Mouse (Mus musculus): ENCODE measurements around the gene Slc16a8.

Slc16a8 gene

DNA sequence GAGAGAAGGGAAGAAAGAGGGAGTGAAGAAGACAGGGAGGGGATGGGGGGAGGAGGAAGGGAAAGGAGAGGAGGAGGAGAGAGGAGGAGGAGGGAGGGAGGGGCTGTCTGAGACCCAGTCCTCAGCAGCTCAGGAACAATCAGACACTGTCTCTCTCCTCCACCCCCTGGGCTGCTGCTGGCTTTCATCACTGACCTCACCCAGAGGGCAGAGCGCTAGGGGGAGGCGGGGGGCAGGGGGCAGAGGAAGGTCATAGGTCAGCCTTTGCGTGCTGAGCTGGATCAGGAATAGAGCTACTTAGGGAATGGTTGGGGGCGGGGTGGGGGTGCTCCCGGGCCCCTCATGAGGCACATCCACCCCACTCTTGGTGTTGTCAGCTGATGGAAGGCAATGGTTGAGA lies 30.9 kb downstream of the Slc16a8 start:
- CTCF ChIA-PET = no interaction called here

DNA sequence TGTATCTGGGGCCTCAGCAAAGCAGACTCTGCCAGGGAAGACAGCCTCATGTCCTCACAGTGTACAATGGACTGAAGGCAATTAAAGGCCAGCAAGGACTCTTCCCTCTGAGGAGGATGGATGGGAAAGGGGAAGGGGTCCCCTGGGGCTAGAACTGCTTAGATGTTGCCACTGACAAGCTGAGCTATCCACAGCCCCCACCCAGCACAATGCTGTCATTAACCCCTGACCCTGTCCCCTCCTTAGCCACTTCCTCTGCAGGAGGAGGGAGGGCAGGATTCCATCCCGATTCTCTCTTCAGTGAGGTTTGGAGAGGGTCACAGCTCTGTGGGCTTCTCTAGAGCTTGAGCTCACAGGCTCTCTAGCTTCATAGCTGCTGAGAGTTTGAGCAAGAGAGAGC lies 35.0 kb downstream of the Slc16a8 start:
- CTCF ChIA-PET = no interaction called here

DNA sequence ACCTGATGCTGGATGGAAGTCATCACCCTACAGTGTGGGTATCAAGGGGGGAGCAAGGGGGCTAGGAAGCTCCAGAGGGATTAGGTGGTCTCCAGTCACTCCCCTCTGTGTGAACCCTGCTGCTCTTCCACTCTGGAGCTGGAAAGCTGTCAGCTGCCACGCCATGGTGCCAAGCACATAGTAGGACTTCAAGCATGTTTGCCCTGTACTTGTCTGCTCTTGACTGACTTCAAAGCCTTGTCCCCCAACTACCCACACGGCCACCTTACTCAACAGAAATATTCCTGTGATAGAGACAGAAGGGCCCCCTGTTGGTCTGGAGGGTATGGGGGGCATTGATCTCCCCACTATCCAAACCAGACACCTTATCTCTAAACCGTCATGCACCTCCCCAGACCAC lies 38.4 kb downstream of the Slc16a8 start:
- CTCF ChIA-PET = no interaction called here

DNA sequence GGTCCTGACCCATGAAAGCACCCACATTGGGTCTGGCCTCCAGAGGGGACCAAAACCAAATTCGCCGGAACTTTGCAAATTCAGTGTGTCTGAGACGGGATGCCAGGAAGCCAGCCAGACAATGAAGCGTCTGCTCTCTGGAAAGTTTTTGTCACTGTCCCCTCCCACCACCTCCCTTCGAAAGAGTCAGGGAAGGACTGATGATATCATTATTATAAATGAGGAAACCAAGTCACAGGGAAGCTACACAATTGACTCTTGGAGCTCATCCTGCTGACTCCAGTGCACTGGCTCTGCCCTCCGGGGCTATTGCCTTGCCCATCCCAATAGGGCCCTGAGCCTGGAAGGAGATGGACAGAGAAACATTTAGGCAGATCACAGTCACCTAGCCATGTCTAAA lies 41.0 kb downstream of the Slc16a8 start:
- CTCF ChIA-PET = no interaction called here

DNA sequence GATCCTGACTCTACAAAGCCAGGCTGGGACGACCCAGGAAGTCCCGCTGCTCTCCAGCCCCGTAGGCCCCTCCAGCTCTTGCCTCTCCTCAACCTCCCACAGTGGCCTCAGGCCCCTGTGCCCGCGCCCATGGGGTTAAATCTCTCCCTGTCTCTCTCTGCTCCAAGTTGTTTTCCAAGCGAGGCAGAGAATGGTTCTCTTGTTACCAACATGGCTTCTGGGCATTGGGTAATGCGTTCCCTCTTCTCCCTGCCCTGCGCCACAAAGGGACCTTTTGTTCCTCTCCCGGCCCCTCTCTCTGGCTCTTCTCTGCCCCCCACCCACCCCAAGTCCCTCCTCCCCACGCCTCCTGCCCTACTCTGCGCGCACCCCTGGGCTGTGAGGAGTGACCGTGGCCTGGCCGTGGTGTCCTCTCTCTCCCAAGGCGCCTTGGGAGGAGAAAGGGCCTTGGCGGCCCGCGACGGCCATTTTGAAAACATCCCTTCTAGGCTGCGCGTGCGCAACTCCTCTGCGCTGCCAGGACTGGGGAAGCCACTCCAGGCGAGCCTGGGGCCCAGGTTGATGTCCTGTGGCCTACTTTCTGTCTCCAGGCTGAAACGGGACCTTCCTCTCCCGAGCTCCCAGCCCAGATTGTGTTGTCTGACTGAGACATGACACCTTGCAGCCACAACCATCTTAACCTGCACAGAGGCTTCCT lies 41.7 kb downstream of the Slc16a8 start:
- CTCF ChIA-PET = no interaction called here

DNA sequence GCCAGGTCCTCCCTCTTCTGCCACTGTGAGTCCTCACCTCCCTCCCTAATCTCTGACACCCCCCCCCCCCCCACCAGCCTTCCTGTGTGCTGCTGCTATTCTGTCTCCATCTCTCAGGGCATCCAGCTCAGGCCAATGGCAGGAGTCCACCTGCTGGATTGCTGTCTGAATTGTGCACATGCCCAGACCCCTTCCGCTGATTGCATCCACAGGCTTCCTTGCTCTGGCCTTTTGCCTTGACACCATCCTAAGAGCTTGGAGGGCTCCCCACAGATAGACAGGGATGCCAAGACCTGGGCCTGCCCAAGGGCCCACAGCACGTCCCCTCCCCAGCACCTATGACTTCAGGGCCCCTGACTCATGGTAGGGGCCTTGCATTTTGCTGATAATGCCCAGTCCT lies 44.2 kb downstream of the Slc16a8 start:
- CTCF ChIA-PET = no interaction called here

DNA sequence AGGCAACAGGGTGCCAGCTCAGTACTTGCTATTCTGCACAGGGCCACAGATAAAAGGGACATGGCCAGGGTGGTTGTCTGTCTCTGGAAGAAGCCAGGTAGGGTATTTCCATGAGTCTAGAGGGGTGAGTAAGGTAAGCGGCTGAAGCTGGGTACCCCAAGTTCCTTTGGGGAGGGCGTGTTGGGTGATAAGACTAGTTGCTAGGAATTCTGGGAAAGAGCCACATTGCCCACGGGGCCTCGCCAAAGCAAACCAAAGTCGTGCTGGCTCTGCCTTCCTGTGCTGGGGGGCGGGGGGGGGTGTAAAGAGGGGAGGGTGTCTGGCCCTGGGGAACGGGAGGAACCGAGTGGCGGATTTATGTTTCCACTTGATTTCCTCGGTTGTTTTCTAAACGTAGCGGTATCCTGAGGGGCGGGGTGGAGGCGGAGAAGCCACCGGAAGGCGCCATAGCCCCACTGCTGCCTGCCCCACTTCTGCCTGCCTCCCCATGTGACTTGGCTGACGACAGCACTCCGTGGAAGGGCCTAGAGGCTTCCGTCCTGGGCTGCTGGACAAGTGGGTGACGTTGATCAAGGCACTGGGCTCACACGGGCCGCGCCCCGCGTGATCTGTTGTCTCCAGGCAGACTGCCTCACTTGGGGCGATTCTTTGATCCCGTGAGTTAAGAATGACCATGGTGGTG lies 45.7 kb downstream of the Slc16a8 start:
- CTCF ChIA-PET = no interaction called here

DNA sequence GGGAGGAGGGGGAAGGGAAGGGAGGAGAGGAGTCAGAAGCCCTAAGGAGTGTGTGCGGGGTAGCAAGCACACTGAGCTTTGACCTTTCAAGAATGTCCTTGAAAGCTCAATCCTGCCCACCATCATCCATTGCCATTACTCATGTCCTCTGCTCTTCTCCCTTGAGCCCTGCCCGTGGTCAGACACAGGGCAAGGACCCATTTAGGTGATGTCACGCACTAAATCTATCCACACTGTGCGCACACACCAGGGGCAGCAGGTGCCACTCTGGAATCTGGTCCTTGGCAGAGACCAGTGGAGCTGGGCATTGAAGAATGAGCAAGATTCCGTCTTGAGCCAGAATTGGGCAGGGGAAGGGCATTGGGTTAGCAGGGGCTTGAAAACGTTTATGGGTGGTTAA lies 46.4 kb downstream of the Slc16a8 start:
- CTCF ChIA-PET = no interaction called here

DNA sequence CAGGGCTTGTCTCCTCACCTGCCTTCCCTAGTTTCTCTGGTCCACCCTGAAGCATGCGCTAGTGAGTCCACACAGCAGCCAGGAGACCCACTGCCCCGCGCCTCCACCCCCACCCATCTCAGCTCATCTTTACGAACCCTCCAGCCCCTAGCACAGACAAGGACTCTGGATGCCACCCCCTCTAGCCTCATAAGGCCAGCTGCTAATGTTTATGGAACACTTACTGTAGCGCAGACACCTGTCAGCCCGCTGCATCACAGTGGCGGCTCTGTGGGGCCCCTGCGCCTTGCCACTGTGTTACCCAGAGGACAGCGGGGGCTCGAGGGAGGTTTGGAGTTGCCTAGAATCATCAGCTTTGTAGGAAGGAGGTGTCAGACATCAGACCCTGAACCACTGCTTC lies 52.0 kb downstream of the Slc16a8 start:
- CTCF ChIA-PET = interaction anchor here (0.5 kb wide), 1 partner anchor 28 kb away, joined by 3 read pairs; no protein-coding TSS in a partner anchor

DNA sequence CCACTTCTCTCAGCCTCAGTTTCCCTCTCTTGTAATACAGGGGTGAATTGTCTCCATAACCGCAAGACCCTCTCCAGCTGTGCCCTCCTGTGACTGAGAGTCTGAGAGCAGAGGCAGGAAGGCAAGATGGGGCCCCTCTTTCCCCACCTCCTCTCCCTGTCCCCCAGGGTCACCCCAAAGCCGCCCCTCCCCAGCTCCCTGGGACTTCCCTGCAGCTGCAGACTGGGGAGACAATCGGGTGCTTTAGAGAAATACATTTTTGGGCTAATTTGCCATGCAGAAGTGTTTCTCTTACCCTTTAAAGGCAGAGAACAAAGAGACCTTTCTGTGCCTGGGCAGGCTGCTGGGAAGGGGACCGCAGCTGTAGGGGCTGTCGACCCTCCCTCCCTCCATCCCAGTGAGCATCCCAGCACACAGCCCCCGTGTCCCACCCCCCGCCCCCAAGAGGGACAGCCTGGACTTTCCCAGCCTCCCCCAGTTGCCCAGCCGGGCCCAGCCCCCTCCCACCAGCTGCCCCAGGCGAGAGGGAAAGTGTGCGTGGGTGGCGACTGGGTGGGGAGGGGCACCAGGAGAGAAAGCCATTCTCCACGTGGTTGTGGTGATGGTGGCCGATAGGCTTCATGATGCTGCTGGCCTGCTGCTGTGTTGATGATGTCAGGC lies 52.9 kb downstream of the Slc16a8 start:
- CTCF ChIA-PET = no interaction called here

Measured in spleen, embryonic (tissue).